Mouse (Mus musculus): ENCODE data around the gene Ensa.

GRCm38 (mm10) chr3:95662724-95663449, 38.1 kb downstream of the Ensa start:
- TF ChIP-seq CTCF (IDR thresholded peaks at IDR 0.05; ENCODE audit: extremely low read depth, insufficient read length, insufficient replicate concordance, low read depth, low read length) (no peak), POLR2A (IDR thresholded peaks at IDR 0.05; ENCODE audit: low read depth, low read length) (no peak)
